Mouse (Mus musculus) heart, embryonic 11.5 days (tissue): Measurements from ENCODE around the gene Cbln1. TPM values are rescaled to one million over a fixed set of nuclear protein-coding genes. Genes with fewer than 3 reads are reported as not detected.

Experiments
- ATAC-seq: fragments of 200-750 bp; cut with Nextera tagmentation; replicated peaks from 2 replicates; pipeline ENCODE4 v1.8.0; 2017; ENCODE audit warnings: moderate library complexity; ENCODE audit not compliant: insufficient number of reproducible peaks, low FRiP score, low TSS enrichment
- H3K27ac ChIP-seq: fragments of 300-500 bp; sonication (generic); 2 replicates; pipeline ENCODE4 v1.5.1; 2014; ENCODE audit warnings: mild to moderate bottlenecking, low read depth, low read length
- H3K27me3 ChIP-seq: fragments of 300-500 bp; sonication (generic); 2 replicates; pipeline ENCODE4 v1.6.1; 2014; ENCODE audit warnings: mild to moderate bottlenecking, low read length, mixed read lengths; ENCODE audit not compliant: control insufficient read depth, insufficient read depth
- H3K36me3 ChIP-seq: fragments of 300-500 bp; sonication (generic); 2 replicates; pipeline ENCODE4 v1.6.1; 2014; ENCODE audit warnings: mild to moderate bottlenecking, low read length, moderate library complexity, mixed read lengths; ENCODE audit not compliant: control insufficient read depth, insufficient read depth
- H3K4me1 ChIP-seq: fragments of 300-500 bp; sonication (generic); 2 replicates; pipeline ENCODE4 v1.6.1; 2014; ENCODE audit warnings: low read length; ENCODE audit not compliant: control insufficient read depth, insufficient read depth
- H3K4me2 ChIP-seq: fragments of 300-500 bp; sonication (generic); 2 replicates; pipeline ENCODE4 v1.6.1; 2014; ENCODE audit warnings: mild to moderate bottlenecking, moderate library complexity
- H3K4me3 ChIP-seq: fragments of 300-500 bp; sonication (generic); 2 replicates; pipeline ENCODE4 v1.5.1; 2014; ENCODE audit warnings: low read depth, low read length
- H3K9ac ChIP-seq: fragments of 300-500 bp; sonication (generic); 2 replicates; pipeline ENCODE4 v1.6.1; 2014; ENCODE audit warnings: mild to moderate bottlenecking, low read depth, low read length, moderate library complexity
- H3K9me3 ChIP-seq: fragments of 300-500 bp; sonication (generic); replicated peaks from 2 replicates; pipeline ENCODE4 v1.6.1; 2016; ENCODE audit warnings: low read length; ENCODE audit not compliant: control insufficient read depth
- WGBS: fragments of 180-500 bp; shearing (Covaris S2); extraction: QIAGEN DNeasy Blood & Tissue Kit; methylation state at CpG from one replicate; pipeline ENCODE4 v1.1.7; 2014; ENCODE audit not compliant: insufficient replicate concordance; 5-methylcytosine and 5-hydroxymethylcytosine counted together
- polyA plus RNA-seq: library from polyadenylated mRNA; unstranded; fragments of >200 nt; fragmentation: Nextera tagmentation; extraction: Ambion mirVana; gene quantifications from 2 replicates; pipeline ENCODE4 v1.2.1, GENCODE M21; 2014

The Cbln1 gene
- polyA plus RNA-seq, 1 experiment from 2014 or later, result 0.24 TPM

GRCm38 (mm10) chr8:87473314-87473713 is 905 bp upstream of the Cbln1 start:
- H3K9me3 ChIP-seq, result no peaks in the 10 kb centered on the region
- peaks cover 18% of the 10 kb centered on the region for H3K4me1 ChIP-seq
- no peaks in the 10 kb centered on the region for H3K36me3 ChIP-seq
- H3K4me2 ChIP-seq, result peak overlapping the region; percentile 98
- peaks cover 72% of the 10 kb centered on the region for H3K27me3 ChIP-seq
- H3K4me3 ChIP-seq, result peak overlapping the region; percentile 60
- H3K27ac ChIP-seq, result no peak overlapping the region
- 1% methylated on average over 30 of the region's 30 CpGs for WGBS
- ATAC-seq, result no peak
- no peak overlapping the region for H3K9ac ChIP-seq

DNA sequence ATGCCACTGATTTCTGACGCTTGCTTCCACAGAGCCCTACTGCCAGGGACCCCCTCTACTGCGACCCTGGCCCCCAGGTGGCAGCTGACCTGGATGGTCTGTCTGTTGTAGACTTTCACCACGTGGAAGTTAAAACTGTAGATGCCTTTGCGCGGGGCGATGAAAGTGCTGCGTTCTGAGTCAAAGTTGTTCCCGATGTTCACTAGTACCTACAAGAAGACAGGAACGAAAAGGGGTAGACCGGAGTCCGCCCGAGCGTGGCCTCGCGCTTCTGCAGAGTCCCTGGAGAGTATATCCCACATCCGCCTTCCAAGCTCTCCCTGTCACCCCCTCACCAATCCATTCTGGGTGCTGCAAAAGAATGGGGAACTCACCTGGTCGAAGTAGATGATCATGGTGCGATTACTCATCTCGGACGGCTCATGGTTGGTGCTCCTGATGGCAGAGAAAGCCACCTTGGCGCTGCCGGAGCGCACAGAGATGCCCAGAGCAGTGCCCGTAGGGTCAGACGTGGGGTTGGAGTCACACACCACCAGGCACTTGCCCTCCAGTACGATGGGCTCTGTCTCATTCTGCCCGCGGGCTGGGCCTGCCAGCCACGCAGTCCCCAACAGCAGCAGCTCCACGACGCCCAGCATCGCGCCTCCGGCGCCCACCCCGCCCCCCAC is 672 bp downstream of the Cbln1 start:
- Histone ChIP-seq H3K4me1 (peaks cover 18% of the 10 kb centered on the region), H3K27ac (no peak overlapping the region), H3K4me2 (peak overlapping the region; percentile 98), H3K36me3 (no peaks in the 10 kb centered on the region), H3K27me3 (peaks cover 78% of the 10 kb centered on the region), H3K4me3 (peak overlapping the region; percentile 60), H3K9me3 (no peaks in the 10 kb centered on the region), H3K9ac (0 out of 2 replicates have a peak overlapping the region, but pooled peaks have one; percentile 60)
- 0 out of 2 replicates have a peak, but pooled peaks have one; percentile 3 for ATAC-seq
- WGBS, result 2% methylated on average over 36 of the region's 36 CpGs

DNA sequence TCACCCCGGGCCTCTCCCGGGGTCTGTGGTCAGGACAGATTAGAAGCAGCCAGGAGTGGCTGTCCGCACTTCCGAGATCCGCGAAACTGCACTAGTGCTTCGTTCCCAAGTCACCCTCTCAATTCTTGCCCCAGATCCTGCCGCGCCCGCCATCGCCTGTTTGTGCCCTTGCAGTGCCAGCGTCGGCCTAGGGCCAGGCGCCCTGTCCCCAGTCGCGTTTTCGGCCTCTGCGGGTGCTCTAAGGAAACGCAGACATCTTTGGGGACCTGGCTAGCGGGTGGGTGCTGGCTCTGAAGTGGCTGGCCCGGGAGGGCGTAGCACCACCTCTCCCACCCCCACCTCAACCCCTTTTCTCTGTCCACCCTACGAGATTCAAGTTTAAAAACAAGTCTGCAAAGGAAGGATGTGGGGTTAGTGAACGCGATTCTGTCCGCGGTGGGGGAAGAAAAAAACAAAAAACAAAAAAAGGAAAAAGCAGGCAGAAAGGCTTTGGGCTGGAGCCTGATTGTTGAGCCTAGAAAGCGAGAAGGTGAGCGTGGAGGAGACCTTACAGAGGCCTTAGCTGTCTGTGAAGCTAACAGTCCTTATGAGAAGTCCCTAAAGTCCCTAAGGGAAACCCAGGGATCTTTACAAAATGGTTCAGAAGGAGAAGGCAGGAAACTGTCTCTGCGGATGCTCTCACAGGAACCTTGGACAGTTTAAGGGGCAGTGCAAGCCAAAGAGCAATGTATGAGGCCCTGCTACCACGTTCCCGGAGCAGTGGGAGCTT is 1.4 kb downstream of the Cbln1 start:
- Histone ChIP-seq H3K27me3 (peaks cover 82% of the 10 kb centered on the region), H3K27ac (no peak overlapping the region), H3K9ac (no peak overlapping the region), H3K4me2 (peak overlapping the region; percentile 98), H3K4me1 (peaks cover 18% of the 10 kb centered on the region), H3K9me3 (no peaks in the 10 kb centered on the region), H3K4me3 (peak overlapping the region; percentile 33), H3K36me3 (no peaks in the 10 kb centered on the region)
- under 1% methylated on average over 32 of the region's 32 CpGs for WGBS
- no peak for ATAC-seq

DNA sequence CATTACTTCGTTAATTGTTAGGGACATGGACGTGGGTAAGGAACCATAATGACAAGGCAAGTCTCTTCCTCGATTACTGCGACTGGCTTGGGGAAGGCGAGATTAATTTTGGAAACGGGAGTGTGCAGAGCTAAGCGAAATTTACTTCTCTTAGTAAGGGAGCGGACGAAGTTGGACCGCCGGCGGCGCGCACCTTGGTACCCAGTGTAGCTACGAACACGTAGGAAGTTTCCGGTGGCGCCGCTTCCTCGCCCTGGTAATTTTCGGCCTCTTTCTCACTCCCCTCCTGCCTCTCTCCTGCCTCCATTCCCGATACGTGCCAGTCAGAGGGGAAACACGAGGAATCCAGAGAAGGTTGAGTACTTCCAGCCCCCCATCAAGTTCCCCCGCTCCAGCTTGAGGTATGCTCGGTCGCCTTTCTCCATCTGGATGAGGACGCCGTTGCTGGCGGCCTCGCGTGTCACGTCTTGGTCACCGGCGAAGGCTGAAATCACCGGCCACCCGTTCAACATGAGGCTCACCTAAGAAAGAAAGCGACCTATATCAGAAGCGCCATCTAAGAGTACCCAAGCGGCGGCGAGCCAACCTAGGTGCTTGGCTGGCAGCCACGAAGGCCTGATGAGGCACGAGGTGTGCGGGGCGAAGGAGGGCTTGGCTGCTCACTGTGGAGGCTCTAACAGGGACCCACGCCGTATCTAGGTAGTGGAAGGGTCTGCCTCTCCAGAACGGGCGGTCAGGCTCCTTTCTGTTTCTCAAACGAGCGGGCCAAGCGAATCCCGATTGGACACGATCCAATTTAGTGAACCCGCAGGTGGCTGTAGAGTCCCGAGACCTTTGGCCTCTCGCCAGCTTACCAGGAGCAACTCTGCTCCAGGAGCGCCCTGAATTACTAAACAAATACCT is 2.2 kb downstream of the Cbln1 start:
- Histone ChIP-seq H3K9me3 (no peaks in the 10 kb centered on the region), H3K27me3 (peaks cover 90% of the 10 kb centered on the region), H3K4me1 (peaks cover 18% of the 10 kb centered on the region), H3K4me2 (peak overlapping the region; percentile 55), H3K27ac (no peak overlapping the region), H3K9ac (no peak overlapping the region), H3K36me3 (no peaks in the 10 kb centered on the region), H3K4me3 (peak overlapping the region; percentile 33)
- WGBS, result 1% methylated on average over 59 of the region's 59 CpGs
- no peak for ATAC-seq

- WGBS, result 3% methylated on average over 45 of the region's 45 CpGs
- H3K9me3 ChIP-seq, result no peaks in the 10 kb centered on the region
- peaks cover 81% of the 10 kb centered on the region for H3K27me3 ChIP-seq
- H3K9ac ChIP-seq, result no peak overlapping the region
- peak overlapping the region; percentile 33 for H3K4me3 ChIP-seq
- ATAC-seq, result no peak
- H3K4me2 ChIP-seq, result peak overlapping the region; percentile 59
- no peak overlapping the region for H3K27ac ChIP-seq
- peaks cover 18% of the 10 kb centered on the region for H3K4me1 ChIP-seq
- H3K36me3 ChIP-seq, result no peaks in the 10 kb centered on the region
Measured at GRCm38 (mm10) chr8:87468958-87469815, 3.2 kb downstream of the Cbln1 start.

DNA sequence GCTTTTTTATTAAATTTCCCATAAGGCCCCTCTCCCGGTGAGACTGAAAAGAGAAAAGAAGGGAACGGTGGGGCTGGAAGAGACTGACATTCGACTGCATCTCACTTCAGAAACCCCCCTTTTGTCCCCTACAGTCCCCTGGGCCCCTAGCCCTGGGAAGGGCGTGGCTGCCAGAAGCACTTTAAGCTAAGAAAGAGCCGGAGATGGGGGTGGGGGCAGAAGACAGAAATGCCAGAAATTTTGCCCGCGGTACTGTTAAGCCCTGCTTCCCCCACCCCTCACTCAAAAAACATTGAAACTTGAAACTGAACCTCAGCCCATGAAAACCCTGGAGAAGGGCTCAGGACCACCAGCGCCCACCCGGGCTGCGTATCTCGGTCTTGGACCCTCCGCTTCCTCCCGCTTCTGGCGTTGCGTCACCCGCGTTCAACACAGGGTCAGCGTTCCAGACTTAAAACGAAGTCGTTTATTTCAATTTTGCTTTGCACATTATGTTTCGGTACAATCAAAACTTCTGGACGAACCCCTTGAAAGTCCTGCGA is 3.9 kb downstream of the Cbln1 start:
- H3K36me3 ChIP-seq, result no peaks in the 10 kb centered on the region
- H3K4me1 ChIP-seq, result peaks cover 18% of the 10 kb centered on the region
- H3K27me3 ChIP-seq, result peaks cover 75% of the 10 kb centered on the region
- no peaks in the 10 kb centered on the region for H3K9me3 ChIP-seq
- peak overlapping the region; percentile 59 for H3K4me2 ChIP-seq
- H3K27ac ChIP-seq, result no peak overlapping the region
- H3K4me3 ChIP-seq, result peak overlapping the region; percentile 23
- 1% methylated on average over 23 of the region's 23 CpGs for WGBS
- ATAC-seq, result no peak
- no peak overlapping the region for H3K9ac ChIP-seq

DNA sequence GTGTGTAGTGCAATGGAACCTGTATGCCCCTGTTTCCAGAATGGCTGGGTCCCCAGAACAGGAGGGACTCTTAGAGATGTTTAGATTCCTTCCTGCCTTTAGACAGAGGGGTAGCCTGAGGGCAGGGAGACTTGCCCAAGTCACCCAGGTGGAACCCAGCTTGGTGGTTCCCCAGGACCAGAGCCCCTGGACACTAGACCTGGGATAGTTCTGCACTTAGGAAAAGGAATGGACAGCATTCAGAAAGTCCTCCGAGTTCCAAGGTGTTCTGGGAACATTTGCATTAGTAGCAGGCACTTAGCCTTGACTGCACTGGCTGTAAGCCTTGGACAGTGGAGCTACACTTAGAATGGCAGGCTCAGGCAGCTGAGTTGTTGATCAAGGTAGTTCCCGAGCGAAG is 4.5 kb downstream of the Cbln1 start:
- peaks cover 17% of the 10 kb centered on the region for H3K4me1 ChIP-seq
- H3K9ac ChIP-seq, result no peak overlapping the region
- H3K27me3 ChIP-seq, result peaks cover 71% of the 10 kb centered on the region
- ATAC-seq, result no peak
- H3K27ac ChIP-seq, result no peak overlapping the region
- H3K4me2 ChIP-seq, result no peak overlapping the region
- 16% methylated on average over 3 of the region's 3 CpGs for WGBS
- H3K4me3 ChIP-seq, result no peak overlapping the region; the same call in 1 of the 2 replicates
- no peaks in the 10 kb centered on the region for H3K9me3 ChIP-seq
- no peaks in the 10 kb centered on the region for H3K36me3 ChIP-seq
